Mouse (Mus musculus) bone marrow, adult 2 months (tissue): ENCODE measurements around the gene Kcnk5.

ENCODE experiments used
- CTCF ChIP-seq: fragments of 200-500 bp; IDR thresholded peaks from 2 replicates; pipeline ENCODE4 v1.5.1; 2011; ENCODE audit warnings: low read length, control low read depth; ENCODE audit not compliant: control insufficient read depth, insufficient read depth
- POLR2A ChIP-seq: fragments of 200-500 bp; IDR thresholded peaks from 2 replicates; pipeline ENCODE4 v1.6.1; 2011; ENCODE audit warnings: low read depth, mild to moderate bottlenecking, control low read depth, low read length, borderline replicate concordance; ENCODE audit not compliant: control insufficient read depth

DNA sequence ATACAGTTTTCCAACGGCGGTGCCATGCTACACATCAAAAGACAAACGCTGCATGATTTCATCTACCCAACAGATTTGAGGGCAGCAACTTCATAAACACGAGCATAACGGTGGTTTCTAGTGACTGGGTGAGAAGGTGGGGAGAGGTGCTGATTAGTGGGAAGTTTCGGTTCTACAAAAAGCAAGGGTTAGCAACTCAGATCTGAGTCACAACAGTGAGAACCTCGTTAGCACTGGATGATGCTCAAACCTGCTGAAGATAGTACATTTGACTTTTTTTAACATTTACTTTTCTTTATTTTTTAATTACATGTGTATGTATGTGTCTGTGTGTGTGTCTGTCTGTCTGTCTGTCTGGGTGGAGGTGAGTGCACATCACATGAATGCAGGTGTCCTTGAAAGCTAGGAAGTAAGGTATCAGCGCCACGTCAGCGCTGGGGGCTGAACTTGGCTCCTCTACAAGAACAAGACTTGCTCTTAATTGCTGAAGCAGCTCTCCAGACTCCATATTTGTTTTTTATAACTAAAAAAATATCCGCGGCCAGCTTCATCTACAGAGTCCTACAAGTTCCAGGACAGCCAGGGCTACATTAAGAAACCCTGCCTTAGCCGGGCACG, 7.6 kb downstream of the Kcnk5 start:
- no peak for TF ChIP-seq CTCF
- no peak for TF ChIP-seq POLR2A
